Mouse (Mus musculus) adrenal gland, postnatal 25 days (tissue): ENCODE data around the gene Sox5. TPM values are rescaled to one million over a fixed set of nuclear protein-coding genes. Genes with fewer than 3 reads are reported as not detected.
"Not testable (repeated sequence)": the region's sequence is repeated elsewhere in the genome, so short reads cannot be mapped to it uniquely, and the experiment has no call there.

Source experiments
- DNase-seq: peaks from one replicate; pipeline ENCODE4 v3.0.0; 2021; ENCODE audit warnings: mixed read lengths
- total RNA-seq: library from RNA; stranded (reverse); gene quantifications from 2 replicates; pipeline ENCODE4 v1.2.3, GENCODE M21; 2021

Sox5 gene
- total RNA-seq, 1 experiment from 2014 or later: 10.8 TPM

DNA sequence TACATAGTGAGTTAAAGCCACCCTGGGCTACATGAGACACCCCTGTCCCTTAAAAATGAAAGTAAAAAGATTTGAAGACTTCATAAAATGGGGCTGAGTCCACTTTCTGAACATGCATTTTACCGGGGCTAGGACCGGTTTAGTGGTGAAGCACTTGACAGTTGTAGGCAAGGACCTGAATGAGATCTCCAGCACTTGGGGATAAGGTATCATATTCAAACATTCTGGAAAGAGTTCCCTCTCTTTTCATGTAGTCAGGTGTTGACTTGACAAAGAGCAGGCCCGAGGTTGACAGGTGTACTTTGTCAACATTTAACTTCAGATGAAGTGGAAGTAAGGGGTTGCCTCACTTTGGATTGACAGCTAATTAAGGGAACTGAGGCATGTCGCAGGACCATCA is 458.4 kb downstream of the Sox5 start:
- no peak for DNase-seq

DNA sequence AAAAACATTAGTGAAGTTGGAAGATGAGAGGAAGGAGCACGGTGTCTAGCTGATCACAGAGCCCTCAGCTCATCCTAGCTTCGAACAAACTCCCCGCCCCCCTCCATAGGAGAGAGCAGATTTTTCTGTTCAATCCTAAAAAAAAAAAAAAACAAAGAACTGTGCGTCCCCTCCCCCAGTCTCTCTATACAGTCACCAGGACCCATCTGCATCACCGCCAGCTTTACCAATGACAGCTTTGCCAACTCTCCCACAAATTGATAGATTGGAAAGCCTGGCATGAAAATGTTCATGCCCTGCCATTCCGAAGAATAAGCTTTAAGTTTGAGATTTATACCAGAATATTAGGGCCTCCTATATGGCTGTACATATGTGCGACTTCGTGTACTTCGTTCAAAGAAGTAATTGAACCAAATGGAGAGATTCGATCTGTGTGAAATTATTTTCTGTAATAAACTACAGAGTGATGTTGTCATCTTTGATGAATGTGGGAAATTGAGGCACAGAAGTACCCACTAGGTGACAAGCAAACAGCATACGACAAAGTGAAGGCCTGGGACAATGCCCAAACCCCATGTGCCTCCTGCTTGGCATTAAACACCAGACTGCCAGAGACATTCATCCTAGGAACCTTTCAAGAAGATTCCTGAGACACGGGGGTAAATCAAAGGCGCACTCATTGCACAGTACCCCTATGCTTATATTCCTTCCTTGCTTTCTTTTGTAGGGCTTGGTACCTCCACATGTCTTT is 459.3 kb downstream of the Sox5 start:
- DNase-seq: no peak

DNA sequence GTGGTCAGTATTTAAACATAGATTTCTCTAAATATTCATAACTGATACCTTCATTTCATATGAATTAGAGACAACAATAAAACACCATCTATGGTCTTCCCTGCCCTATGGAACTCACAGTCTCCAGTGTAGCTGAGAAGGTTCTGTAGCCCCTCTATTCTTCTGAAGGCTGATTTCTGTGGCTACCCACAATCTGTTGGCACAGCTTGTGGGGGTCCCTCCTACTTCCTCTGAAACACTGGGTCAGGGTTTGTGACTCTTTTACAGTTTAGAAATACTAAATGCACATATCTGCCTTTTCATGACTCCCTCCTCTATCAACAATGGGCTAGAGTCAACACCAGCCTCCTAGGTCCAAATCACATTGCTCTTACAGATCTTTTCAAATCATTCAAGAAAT is 461.4 kb downstream of the Sox5 start:
- DNase-seq: no peak

DNA sequence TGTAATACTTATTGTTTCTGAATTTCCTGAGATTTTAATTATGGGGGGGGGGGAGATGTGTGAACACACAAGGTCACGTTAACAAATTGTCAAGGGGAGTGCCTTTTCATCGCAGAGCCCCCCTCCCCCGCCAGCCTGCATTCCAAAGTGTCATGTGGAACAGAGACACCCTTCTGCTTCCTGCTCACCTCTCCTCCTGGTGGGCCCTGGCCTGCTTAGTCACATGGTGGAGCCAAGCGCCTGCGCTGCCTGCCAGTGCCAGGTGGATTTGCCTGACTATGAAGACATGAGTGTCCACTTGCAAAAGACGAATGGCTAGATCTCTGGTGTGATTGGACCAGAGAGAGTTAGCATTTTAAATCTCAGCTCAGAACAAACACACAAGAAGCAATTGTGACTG is 462.1 kb downstream of the Sox5 start:
- no peak for DNase-seq

DNA sequence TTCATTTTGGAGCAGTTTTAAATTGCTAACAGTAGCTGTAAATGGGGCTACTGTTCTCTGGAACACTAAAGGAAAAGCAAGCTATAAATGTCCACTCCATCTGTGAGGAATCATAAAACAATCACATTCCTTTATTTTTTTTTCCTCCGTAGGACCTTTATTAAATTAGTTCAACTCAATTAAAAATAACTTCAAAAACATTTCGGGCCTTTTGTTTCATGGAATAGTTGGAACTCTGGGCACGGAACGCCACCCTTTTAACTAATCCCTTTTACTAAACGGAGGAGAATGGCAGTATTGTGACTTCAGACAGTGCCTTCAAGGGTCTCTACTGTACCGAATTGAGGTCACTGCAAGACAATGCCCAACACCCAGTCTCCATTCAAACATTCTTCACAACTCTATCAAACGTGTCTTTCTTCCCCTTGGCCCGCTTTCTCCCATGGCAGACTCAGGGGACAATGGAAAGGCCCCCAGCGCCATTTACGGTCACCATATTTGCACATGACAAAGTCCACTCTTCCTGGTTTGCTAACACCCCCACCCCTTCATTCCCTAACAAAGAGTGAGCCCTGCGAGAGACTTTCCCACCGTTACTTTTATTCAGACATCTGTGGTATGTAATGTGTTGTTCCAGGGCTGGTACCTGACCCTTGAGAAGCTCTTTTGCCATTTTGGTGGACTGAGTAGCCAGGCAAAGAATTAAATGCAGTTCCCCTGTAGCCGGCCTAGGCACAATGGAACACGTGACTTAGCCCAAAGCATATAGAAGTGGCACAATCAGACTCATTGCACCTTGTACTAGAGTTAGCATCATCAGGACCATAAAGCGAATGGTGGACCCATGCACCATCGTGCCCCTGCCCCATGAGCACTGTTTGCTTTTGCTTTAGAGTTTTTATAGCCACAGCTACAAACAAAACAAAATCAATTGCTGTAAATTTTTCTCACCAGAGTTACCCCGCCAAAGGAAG is 468.7 kb downstream of the Sox5 start:
- no peak for DNase-seq

DNA sequence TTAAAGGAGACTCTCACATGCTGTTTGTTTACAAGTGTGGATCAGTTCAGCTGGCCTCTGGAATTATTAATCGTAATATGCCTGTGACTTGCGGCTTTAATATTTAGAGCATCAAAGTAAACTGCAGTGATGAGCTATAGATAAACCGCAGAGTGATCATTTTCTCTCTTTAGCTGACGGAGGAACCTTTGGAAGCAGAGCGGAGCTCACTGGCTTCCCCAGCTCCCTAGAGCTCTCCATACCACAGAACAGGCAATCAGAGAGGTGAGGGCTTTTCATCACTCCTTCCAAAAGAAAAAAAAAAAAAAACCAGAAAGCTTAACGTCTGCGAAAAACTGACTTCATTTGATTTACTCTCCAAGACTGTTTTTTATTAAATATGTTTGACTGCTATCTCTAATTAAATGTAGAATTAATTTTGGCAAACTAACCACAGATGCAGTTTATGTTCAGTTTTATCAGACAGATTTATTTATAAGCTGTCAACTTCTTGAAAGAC is 469.4 kb downstream of the Sox5 start:
- DNase-seq: no peak

DNA sequence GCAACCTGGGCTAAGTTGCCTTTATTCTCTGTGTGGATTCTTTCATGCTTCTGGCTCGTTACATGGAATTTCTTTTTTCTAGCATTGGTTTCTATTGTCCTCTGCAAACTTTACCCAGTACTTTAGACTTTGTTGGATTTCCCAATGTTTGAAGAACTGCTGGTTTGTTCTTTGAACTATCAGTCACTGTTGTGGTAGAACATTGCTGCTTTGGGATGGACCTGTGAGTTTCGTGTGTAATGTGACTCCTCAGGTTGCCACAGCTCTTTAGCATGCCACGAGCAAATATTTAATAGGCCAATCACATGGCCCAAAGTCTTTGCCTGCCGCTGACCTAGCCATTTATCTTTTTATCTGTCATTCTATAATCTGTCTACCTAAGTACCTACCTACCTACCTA is 470.0 kb downstream of the Sox5 start:
- no peak for DNase-seq

DNA sequence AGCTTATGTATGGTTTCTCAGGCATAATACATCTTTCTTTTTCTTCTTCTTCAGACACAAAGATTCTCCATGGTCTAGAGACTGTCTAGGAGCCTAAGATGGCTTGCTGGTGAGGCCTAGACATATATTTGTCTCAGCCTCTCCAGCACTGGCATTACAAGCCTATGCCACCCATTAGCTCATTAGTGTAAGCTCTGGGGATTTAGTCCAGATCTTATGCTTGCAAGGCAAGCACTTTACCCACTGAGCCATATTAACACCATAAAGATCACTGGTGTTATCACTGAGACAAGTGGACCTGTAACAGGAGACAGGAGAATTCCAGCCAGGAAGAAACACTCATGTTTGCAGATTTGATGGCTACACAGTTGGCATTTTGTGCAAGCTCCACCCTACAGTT is 472.6 kb downstream of the Sox5 start:
- no peak for DNase-seq

DNA sequence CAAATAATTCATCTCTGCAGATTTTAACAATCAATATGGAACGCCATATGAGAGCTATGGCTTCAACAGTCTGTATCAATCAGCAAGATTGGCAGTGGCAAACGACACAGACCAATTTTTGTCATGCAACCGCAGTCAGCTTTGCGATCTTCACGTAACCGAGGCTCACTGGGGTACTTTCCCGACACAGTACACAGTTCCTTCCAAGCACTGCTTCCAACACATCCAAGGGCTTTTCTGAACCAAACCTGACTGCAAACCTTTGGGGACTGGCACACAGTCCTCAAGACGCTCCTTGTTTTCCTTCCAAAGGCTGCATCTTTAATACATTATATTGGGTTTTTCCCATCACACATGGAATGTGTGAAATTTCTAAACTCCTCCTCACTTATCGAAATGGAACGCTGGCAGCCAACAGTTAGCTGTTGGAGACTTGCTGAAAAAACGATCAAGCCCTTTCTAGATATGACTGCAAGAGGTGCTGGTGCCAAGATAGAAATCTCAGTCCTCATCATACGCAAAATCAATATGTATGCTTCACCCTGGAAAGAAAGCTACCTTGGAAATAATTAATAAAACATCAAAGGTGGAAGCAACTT is 474.1 kb downstream of the Sox5 start:
- no peak for DNase-seq

DNA sequence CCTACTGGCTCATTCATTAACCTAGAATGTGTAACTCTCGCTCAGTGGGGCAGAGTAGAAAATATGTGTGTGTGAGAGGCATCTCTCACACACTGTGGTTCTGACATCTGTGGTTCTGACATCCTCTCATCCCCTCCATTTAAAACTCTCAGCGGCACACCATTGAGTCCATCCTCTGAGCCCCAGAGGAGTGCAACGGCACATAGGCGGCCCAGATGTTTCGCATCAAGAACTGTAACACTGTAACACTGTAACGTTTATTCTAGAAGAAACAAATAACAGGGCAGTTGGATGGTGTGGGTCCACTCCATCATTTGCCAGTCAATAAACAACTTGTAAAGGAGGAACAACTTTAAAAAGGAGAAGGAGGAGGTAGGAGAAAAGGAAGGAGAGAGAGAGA is 479.0 kb downstream of the Sox5 start:
- DNase-seq: no peak

DNA sequence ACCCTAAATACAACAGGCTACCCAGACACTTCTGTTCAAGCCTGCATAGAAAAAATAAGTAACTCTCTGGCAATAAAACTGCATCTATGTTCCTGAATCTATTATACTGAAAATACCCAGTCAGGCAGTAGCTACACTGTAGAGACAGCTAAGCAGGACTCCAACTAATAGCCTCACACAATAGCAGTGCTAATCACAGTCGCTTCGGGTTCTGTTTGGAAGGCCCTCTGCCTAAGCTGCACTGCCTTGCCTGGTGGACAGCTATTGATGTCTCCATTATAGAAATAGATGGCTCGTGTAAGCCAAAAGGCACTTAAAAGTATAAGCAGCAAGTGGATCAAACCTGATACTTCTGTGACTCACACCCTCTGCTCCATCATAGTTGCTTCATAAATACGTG is 480.7 kb downstream of the Sox5 start:
- DNase-seq: no peak

DNA sequence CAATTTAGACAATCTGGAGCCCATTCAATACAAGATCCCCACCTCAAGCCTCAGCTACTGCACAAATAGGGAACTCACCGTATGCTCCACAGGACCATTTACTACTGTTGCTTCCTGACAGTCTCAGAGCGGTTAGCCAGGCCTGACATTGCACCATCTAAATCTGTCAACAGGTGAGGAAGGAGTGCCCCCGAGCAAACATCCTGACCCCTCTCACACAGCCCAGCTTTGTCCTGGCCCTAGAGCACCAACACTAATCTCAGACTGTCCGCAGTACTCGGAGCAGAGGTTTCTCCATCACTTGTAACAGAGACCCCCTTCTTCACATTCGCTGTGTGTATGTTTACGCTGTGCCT is 482.3 kb downstream of the Sox5 start:
- no peak for DNase-seq

DNA sequence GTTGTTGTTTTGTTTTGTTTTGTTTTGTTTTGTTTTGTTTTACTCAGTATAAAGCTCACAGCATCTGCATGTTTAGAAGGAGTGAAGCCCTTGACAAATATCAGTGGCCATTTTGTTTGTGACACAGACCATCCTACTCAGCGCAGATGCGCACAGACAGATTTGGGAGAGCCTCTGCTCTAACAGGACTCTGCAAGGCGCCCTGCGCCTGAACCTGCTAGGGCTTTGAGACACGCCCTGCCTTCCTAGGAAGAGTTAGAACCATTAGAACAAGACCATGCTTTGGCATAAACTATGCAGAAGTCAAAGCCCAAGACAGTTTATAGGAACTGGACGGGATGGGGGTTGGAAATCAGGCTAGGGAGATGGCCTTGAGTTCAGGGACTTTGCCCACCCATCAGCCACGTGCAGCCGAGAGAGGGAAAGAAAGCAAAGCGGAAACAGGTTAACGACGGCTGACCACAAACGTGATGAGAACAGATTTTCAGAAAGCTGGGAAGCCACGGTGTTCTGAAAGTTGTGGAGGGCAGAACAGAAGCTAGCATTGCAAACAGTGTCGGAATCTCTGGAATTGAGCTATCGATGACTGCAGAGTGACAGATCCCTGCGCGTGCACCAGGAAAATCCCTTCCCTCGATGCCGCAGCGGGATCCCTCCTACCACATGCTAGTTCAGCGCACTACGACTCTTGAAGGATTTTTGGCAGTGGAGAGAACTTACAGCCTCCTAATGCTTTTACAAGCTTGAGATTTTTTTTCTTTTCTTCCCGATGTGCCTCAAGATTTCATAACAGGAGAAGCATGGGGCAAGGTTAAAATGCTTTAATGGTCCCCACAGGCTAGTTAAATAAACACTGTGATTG is 482.9 kb downstream of the Sox5 start:
- no peak for DNase-seq

DNA sequence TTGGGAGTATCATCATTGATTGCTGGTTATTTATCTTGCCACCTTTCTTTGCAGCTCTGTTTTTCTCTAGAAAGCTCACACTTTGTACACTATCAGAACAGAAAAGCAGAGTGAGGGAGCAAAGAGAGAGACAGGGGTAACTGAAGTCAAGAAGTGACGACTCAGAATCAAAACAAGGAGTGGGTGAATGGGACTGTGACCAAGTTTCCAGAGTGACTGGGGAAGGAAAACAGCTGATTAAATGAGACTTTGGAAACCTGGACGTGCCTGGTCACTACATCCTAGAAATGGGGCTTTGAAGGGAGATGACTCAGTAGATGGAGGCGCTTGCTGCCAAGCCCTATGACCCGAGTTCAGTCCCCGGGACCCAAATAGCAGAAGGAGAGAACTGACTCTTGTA is 483.9 kb downstream of the Sox5 start:
- no peak for DNase-seq

DNA sequence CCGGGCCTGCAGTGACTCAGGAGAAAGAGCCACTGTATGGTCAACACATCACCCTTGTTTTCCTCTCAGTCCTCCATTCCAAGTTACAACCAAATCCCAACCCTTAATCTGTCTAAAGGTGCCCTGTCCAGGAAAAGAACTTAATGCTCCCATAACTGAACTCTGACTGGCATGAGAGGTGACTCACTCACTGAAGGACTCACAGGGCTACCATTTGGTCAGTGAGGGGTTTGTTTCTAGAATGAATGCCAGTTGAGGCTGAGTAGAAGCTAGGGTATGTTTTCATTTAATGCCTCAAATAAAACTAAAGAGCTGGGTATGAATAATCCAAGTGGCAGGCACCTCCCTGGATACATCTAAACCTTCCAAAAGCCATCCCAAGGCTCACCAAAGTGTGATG is 484.6 kb downstream of the Sox5 start:
- DNase-seq: no peak

DNA sequence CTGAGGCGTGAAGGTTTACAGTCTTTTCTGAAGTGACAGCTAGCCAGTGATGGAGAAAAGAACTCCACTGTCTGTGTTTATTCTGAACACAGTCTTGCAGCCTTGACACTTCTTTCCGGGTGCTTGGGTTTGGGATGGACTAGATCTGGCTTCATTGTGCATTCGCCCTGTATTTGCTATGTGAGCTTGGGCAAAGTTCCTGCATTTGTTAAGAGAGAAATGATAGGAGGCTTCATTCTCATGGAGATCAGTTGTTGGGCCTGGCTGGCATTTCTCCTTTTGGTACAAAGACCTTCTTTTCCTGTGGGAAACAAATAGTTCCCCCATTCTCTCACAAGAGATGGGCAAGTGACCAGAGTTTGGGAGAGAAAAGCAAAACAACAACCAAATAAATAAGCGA is 490.3 kb downstream of the Sox5 start:
- DNase-seq: no peak

DNA sequence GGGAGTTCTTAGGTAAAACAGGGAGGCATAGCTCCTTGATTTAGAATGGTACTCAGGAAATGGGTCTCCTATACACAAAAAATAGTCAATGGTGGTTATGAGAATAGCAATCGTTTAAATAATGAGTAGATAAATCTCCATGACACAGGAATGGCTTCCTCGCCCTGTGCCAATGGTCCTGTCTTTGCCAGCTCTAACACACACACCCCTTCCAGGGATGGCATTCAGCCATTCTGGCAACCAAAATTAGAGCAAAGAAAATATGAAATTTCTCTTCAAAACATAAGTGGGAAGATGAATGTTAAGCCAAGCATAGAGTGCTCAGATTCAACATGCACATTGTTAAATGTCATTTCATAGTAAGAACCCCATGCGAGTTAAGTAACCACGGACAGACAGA is 495.7 kb downstream of the Sox5 start:
- no peak for DNase-seq

DNA sequence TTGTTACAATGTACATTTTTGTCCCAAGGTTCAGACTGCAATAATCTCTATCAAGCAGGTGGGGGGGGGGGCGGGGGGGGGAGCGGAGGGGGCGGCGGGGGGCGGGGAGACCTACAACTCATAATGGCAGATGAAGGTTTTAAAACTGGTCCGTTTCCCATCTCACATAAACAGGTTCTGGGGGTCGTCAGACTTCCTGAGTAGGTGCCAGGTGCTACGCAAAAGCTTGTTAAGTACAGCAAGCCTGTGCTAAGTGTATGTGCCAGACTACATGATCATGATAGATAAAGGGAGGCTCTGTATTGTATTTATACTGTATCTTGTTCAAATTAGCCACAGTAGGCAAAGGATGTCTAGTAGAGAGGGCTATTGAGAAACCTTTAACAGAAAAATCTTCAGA is 498.6 kb downstream of the Sox5 start:
- DNase-seq: no peak

DNA sequence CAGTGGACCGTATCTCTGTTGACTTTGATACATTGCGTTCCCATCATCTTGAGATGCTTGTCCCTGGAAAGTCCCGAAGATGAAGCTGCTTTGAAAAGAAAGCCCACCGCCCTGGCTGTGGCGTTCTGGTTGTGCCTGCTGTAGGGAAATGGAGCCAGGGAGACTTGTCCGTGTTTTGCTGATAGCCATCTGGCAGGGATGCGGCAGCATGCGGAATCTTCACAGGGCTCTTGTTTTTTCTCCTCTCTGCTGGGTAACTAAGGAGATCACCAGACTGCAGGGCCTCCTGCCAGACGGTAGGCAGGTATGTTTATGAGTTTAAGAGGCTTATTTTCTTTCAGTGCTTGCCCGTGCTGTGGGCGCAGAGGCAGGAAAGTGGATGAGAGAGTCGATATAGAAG is 499.0 kb downstream of the Sox5 start:
- no peak for DNase-seq

DNA sequence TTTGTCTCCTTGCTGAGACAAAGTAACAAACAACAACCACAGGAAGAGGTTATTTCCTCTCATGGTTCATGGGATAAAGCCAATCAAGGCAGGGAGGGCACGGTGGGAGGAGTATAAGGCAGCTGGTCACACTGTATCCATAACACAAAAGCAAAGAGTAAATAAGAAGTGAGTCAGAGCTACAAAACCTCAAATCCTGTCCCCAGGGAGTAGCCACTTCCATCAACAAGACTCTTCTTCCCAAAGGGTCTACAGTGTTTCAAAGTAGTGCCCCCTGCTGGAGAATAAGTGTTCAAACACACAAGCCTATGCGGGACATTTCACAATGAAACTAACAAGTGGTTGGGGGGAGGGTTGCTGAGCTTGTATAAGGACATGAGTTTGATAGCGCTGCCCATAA is 500.1 kb downstream of the Sox5 start:
- DNase-seq: no peak

DNA sequence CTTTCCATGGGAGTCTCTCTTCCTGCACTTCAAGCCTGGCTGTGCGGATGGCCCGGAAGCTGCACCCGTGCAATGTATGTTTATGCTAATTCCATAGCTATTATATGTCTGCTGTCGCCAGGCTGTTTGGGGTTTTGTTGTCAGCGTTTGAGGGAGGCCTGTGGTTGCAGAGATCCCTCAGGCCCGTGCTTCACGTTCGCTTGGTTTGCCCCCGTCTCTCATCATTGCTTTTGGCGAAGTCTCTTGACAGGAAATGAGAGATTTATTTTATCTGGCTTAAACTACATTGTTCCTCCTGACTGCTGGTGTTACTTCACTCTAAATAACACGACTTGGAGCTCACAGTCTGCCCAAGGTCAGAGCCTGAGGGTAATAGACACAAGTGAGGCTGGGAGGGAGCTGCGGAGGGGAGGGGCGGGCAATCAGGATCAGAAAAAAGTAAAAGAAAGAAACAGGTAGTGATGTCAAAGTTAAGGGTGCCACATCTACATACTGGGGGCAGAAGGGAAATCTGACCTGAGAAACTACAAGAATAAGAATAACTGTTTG is 503.2 kb downstream of the Sox5 start:
- DNase-seq: no peak

DNA sequence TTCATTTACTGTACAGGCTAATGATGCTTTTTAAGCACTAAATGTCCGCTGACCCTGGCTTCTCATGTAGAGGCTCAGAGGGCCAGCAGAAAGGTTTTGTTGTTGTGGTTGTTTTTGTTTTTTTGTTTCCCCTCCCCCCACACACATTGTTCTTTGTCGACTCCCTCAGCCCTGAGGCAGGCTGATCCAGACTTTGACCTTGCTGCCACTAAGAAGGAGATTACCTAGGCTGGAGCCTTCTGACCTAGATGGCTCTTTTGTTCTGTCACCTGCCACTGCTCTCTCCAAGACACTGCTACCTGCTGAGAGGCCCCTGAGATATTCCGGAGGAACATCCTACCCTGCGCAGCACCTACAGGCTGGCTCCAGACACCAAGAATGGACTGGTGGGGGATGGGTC is 508.4 kb downstream of the Sox5 start:
- not testable (repeated sequence) for DNase-seq
